Mouse (Mus musculus): ENCODE measurements around the gene Tspan8. TPM values are rescaled to one million over a fixed set of nuclear protein-coding genes. Genes with fewer than 3 reads are reported as not detected.

The Tspan8 gene
- under 1 TPM in 1 of 2 experiments, not detected in 1; 0.20 TPM for polyA plus RNA-seq (2017; shearing (Covaris generic))

DNA sequence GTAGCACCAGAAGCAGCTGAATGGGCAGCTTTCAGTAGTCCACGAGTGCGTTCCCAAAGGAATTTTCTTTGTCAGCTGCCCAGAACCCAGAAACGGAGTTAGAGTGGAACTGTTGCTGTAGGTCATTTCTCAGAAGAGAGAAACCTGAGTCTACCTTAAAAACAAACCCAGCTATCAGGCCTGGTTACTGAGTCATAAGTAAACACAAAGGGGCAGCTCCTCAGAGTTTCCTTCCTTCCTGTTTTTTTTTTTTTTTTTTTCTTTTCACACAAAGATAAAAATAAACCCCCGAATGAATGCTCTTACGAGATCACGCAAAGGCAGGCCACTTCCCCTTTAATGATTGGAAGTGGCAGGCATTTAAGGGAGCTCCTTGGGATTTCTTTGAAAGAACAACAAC is at the start of gene Tspan8:
TSS of gene Tspan8 (plus strand) at position 322 of the 400 bp plus-strand sequence.

Other genes with a start within 250 kb of the Tspan8 start
- gene A930009A15Rik, start 246.8 kb upstream of the Tspan8 start, polyA plus RNA-seq (2017; shearing (Covaris generic)): not detected
- gene Lgr5, start 229.1 kb upstream of the Tspan8 start, polyA plus RNA-seq (2017; shearing (Covaris generic)): under 1 TPM in 1 of 2 experiments, not detected in 1; 0.59 TPM
- under 1 TPM in 1 of 2 experiments, not detected in 1; 0.17 TPM for gene Ptprr, start 201.4 kb downstream of the Tspan8 start, polyA plus RNA-seq (2017; shearing (Covaris generic))